Mouse (Mus musculus): ENCODE data around the gene Marveld1. TPM values are rescaled to one million over a fixed set of nuclear protein-coding genes. Genes with fewer than 3 reads are reported as not detected.

The Marveld1 gene
- polyA plus RNA-seq (2015; fragmentation: Illumina TruSeq; extraction: RNeasy Lipid Tissue Mini Kit (QIAGEN cat#74804); ENCODE audit: insufficient read depth, low read depth, low replicate concordance) = 14.6 TPM

GRCm38 (mm10) chr19:42147170-42147768 lies at the start of gene Marveld1:
Gene Marveld1 (plus strand): TSS chr19:42147400.

GRCm38 (mm10) chr19:42128787-42129508 lies 18.3 kb upstream of the Marveld1 start, which contains the start of gene Avpi1:
Gene Avpi1 (minus strand): TSS chr19:42129059.

GRCm38 (mm10) chr19:42163764-42164163 lies 16.6 kb downstream of the Marveld1 start, which contains the start of gene Zfyve27:
Gene Zfyve27 (plus strand): TSS chr19:42163951.

Other genes starting within 250 kb of the Marveld1 start
- gene Pgam1, start 235.5 kb upstream of the Marveld1 start, polyA plus RNA-seq (2015; fragmentation: Illumina TruSeq; extraction: RNeasy Lipid Tissue Mini Kit (QIAGEN cat#74804); ENCODE audit: insufficient read depth, low read depth, low replicate concordance) = 26.9 TPM
- gene Exosc1, start 214.0 kb upstream of the Marveld1 start, polyA plus RNA-seq (2015; fragmentation: Illumina TruSeq; extraction: RNeasy Lipid Tissue Mini Kit (QIAGEN cat#74804); ENCODE audit: insufficient read depth, low read depth, low replicate concordance) = 7.2 TPM
- 13.8 TPM for gene Zdhhc16, start 213.9 kb upstream of the Marveld1 start, polyA plus RNA-seq (2015; fragmentation: Illumina TruSeq; extraction: RNeasy Lipid Tissue Mini Kit (QIAGEN cat#74804); ENCODE audit: insufficient read depth, low read depth, low replicate concordance)
- 12.2 TPM for gene Mms19, start 166.2 kb upstream of the Marveld1 start, polyA plus RNA-seq (2015; fragmentation: Illumina TruSeq; extraction: RNeasy Lipid Tissue Mini Kit (QIAGEN cat#74804); ENCODE audit: insufficient read depth, low read depth, low replicate concordance)
- 4.7 TPM for gene Ubtd1, start 165.6 kb upstream of the Marveld1 start, polyA plus RNA-seq (2015; fragmentation: Illumina TruSeq; extraction: RNeasy Lipid Tissue Mini Kit (QIAGEN cat#74804); ENCODE audit: insufficient read depth, low read depth, low replicate concordance)
- gene Ankrd2, start 111.4 kb upstream of the Marveld1 start, polyA plus RNA-seq (2015; fragmentation: Illumina TruSeq; extraction: RNeasy Lipid Tissue Mini Kit (QIAGEN cat#74804); ENCODE audit: insufficient read depth, low read depth, low replicate concordance) = not detected
- gene Hoga1, start 101.8 kb upstream of the Marveld1 start, polyA plus RNA-seq (2015; fragmentation: Illumina TruSeq; extraction: RNeasy Lipid Tissue Mini Kit (QIAGEN cat#74804); ENCODE audit: insufficient read depth, low read depth, low replicate concordance) = 1.3 TPM
- gene 4933411K16Rik, start 95.2 kb upstream of the Marveld1 start, polyA plus RNA-seq (2015; fragmentation: Illumina TruSeq; extraction: RNeasy Lipid Tissue Mini Kit (QIAGEN cat#74804); ENCODE audit: insufficient read depth, low read depth, low replicate concordance) = not detected
- gene Morn4, start 61.0 kb upstream of the Marveld1 start, polyA plus RNA-seq (2015; fragmentation: Illumina TruSeq; extraction: RNeasy Lipid Tissue Mini Kit (QIAGEN cat#74804); ENCODE audit: insufficient read depth, low read depth, low replicate concordance) = 1.7 TPM
- gene Pi4k2a, start 56.9 kb upstream of the Marveld1 start, polyA plus RNA-seq (2015; fragmentation: Illumina TruSeq; extraction: RNeasy Lipid Tissue Mini Kit (QIAGEN cat#74804); ENCODE audit: insufficient read depth, low read depth, low replicate concordance) = 8.0 TPM
- gene Avpi1, start 18.3 kb upstream of the Marveld1 start, polyA plus RNA-seq (2015; fragmentation: Illumina TruSeq; extraction: RNeasy Lipid Tissue Mini Kit (QIAGEN cat#74804); ENCODE audit: insufficient read depth, low read depth, low replicate concordance) = 3.1 TPM
- 7.8 TPM for gene Zfyve27, start 16.6 kb downstream of the Marveld1 start, polyA plus RNA-seq (2015; fragmentation: Illumina TruSeq; extraction: RNeasy Lipid Tissue Mini Kit (QIAGEN cat#74804); ENCODE audit: insufficient read depth, low read depth, low replicate concordance)
- 4.6 TPM for gene Sfrp5, start 54.9 kb downstream of the Marveld1 start, polyA plus RNA-seq (2015; fragmentation: Illumina TruSeq; extraction: RNeasy Lipid Tissue Mini Kit (QIAGEN cat#74804); ENCODE audit: insufficient read depth, low read depth, low replicate concordance)
- gene Golga7b, start 100.2 kb downstream of the Marveld1 start, polyA plus RNA-seq (2015; fragmentation: Illumina TruSeq; extraction: RNeasy Lipid Tissue Mini Kit (QIAGEN cat#74804); ENCODE audit: insufficient read depth, low read depth, low replicate concordance) = not detected